Mouse (Mus musculus) adrenal gland, postnatal 10 days (tissue): ENCODE measurements around the gene Rag2. TPM values are rescaled to one million over a fixed set of nuclear protein-coding genes. Genes with fewer than 3 reads are reported as not detected.
A peak's percentile ranks its signal among the peaks of the same experiment; 100 is the strongest.

ENCODE experiments used
- DNase-seq: peaks from one replicate; pipeline ENCODE4 v3.0.0; 2021; ENCODE audit warnings: mixed read lengths
- total RNA-seq, 2 experiments: library from RNA; stranded (reverse); gene quantifications; 2 replicates each; pipeline ENCODE4 v1.2.3; 2021

The Rag2 gene
- total RNA-seq, 2 experiments from 2014 or later = 0.09 TPM; not detected in 1

DNA sequence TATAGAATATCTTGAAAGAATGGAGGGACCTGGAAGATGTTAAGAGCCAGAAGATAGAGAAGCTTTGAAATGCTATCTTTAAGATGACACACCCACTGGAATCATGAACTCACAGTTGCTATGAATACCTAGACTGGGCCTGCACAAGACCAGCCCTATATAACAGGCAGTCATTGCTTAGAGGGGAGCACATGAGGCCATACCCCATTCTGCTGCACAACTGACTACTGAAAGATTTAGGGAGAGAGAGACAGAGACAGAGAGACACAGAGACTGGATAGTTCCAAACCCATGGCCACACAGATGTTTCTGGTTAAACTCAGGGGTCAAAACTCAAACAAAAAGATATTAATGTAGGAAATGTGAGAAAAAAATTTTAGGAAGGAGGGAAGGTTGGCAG is 2.7 kb downstream of the Rag2 start:
- no peak for DNase-seq

DNA sequence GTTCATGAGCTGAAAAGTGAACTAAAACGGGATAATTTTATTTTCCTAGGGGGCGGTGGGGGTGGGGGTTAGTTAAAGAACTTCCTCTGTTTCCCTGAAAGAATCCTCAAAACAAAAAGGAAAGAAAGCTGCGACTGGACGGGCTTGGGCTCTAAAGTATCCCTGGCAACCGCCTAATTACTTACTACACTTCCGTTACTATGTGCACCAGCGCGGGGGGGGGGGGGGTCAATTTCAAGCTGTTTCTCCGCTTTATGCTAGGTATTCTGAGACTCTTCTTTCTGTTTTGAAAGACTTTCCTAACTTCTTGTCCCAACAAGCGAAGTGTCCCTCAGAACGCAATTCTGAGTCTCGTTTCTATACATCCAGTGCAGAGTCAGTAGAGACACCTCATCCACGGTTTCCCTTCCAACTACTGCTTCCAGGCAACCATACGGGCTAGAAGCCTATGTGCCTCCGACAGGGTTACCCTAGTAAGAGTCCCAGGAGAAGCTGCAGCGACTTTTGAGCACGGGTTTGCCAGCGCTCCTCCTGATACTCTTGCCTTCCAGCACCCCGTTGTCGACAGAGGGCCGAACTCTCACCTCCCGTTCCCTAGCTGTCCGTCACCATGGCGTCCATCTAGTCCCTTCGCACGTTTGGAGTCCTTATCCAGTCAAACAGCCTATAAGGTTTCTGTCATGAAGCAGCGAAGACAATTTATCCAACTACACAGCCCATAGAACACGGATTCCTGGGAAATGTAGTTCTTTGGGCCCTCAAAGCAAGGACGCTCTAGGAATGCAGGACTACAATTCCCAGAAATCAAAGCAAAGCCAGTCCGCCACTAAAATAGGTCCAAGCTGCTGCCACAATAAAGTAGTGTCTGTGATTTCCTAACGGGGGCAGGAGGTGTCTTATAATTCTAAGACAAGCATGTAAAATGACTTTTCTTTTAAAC is 4.0 kb downstream of the Rag2 start:
- DNase-seq = peak; percentile 75

DNA sequence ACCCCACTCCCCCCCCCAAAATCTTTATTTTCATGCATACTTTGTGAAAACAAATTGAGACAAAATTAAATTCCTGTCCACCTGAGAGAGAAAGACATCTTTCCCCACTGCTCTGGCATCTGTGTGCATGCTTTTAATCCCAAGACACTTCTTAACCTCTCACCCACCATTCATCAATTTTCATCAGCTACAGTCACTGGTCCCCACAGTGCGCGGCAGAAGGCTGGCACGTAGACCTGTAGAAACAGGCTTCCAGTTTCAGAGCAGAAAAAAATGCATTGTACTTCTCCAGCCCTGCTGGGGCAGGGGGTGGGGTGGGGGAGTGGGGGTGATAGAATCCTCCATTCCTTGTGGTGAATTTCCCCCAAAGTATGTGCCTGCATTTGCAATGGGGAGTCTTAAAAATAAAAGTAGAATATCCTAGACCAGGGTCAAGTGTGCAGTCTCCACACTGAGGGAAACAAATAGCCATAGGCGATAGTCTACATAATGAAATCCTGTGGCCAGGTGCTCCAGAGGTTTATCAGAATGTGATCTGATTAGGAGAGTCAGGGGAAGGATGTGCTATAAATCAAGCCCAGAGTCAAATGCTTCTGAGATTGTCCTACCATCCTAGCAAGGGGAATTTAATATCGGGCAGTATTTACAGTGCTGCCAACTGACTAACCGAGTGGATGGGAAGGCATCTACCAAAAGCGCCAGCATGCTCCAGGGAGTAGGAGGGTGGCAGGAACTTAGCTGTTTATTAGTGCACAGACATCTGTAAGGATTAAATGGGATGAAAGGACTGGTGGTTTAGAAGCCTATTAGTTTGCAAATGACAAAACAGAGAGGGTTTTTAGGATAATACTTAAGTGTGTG is 14.7 kb downstream of the Rag2 start:
- DNase-seq = no peak

DNA sequence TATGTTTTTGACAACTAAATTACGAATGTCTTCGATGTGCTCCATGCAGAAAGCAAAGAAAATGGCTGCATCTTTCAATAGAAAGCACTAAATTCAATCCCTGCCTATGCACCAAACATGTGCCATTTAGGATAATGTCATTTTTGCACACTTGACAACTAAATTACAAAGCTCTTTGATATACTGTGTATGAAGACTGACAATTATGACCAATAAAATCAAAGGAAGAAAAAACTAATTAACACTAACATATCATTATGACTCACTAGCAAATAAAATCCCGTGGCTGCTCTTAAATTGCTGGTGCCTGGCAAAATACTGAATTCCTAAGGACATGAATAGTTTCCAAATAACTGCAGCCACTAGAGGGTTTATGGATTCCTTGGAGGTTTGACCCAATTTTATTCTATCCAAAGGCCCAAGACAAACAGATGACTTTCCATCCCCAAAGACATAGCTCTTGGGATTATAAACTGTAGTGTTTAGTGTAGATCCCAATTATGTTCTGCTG is 15.4 kb downstream of the Rag2 start:
- DNase-seq = no peak

DNA sequence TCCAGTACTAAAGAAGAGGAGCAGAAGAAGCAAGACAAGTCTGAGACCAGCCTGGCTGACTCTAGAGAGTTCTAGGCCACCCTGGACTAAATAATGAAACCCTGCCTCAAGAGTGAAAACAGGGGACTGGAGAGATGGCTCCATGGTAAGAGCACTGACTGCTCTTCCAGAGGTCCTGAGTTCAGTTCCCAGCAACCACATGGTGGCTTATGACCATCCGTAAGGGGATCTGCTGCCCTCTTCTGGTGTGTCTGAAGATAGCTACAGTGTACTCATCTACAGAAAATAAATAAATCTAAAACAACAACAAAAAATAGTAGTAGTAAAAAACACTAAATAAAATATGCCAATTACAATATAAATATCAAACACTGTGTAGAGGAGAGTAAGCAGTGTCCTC is 21.3 kb downstream of the Rag2 start:
- DNase-seq = no peak

DNA sequence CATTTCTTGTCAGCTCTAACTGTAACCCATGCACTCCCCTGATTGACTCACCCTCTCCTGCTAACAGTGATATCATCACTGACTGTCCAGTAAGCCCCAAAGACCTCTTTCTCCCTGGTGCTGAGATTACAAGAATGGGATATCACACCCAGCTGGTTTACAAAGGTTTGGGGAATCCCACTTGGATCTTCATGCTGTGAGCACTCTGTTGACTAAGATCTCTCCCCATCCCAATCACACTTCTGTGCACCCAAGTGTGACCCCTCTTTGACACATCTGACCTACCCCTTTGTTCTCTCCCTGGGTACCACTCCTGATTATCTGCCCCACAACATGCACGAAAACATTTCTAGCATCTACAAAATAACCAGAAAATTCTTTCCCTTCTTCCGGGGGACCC is 23.8 kb downstream of the Rag2 start:
- DNase-seq = no peak

DNA sequence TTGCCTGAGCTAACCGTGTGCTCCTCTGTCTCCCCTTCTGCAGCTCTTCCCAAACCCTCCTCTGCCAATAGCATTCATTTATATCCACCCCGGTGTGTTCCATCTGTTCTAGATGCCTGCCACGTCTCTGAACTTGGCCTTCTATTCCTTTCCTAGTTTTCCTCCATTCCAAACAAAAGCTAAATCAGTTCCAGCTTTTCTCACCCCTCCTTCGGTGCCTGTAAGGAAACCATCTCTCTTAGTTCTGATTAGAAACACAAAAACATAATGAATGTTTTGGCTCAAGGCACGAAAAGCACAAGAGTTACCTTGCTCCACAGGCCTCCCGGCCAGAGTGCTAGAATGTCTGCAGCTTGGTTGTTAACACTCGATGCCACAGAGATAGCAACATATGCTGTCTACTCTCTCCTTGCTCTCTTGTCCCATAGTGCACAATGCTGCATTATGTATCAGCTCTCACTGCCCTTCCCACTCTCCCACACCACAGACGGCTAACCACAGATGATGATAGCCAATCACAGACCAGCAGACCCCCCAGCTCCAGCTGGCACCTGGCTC is 24.7 kb downstream of the Rag2 start, which contains the start of the genes Rag1 and B230118H07Rik:
TSS of gene Rag1 (minus strand) at position 388 of the 558 bp plus-strand sequence.
TSS of gene B230118H07Rik (minus strand) at position 419 of the 558 bp plus-strand sequence.
- no peak for DNase-seq

DNA sequence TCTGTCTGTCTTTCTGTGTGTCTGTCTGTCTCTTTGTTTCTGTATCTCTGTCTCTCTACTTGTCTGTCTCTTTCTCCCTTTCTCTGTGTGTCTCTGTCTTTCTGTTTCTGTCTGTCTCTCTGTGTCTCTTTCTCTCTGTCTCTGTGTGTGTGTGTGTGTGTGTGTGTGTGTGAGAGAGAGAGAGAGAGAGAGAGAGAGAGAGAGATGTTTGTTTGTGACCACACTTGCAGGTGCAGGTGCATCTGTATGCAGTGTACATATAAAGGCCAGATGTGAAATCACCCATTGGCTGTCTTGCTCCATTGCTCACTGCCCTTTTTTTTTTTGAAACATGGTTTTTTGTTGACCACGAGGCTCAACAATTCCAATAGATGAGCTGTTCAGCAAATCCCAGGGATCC is 25.9 kb downstream of the Rag2 start:
- no peak for DNase-seq

DNA sequence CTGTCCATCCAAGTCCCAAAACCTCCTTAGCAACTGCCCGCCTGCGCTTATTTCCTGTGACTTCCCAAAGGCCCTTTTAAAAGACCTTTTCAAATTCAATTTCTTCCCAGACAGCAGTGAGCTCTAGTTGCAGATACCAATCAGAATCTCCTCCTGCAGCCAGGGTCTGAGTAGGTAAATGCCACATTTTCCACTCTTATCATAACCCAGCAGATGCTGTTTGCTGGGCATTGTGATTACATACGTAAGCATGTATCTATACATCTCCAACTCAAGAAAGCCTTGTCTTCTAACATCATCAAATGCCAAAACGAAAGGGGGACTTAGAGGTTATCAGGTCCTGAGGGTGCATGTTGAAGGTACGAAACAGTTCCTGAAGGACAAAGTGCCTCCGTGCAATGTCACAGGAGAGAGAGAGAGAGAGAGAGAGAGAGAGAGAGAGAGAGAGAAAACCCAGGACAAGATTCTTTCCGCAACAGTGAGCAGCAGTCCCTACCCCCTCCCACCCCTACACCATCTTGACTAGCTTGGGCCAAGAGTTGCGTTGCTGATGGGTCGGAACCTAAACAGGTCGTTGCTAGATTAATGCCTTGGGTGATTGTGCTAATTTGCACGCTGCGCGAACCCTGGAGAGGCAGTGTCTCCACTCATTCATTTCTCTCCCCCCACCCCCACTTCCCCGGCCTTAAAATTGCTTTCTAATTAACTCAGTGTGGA is 27.8 kb downstream of the Rag2 start:
- DNase-seq = peak; percentile 5

DNA sequence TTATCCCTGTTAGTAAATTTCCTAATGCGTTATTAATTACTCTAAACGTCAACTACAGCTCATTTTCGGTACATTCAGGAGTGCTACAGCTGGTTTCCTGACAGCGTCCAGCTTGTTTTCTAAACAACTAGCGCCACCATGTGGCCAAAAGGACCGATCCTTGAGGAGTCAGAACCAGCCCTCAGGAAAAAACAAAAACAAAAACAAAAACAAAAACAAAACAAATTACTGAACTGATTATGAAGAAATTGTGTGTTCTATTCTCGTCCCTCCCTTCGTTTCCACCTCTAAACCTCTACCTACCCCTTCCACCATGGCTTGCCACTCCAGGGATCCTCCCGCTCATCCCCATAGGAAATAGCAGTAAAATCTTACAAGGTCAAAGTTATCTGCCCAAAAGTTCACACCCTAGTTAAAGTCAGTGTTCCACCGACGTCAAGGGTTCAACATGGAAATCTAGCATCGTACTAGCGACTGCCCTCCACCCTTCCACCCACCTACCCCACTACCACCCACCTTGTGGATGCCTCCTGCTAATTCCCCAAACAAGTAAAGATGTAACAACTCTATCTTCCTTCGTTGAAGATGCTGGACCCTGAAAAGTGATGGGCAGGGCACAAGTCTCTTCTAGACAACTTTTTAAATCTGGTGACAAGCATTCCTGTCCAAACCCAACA is 28.5 kb downstream of the Rag2 start:
- DNase-seq = peak; percentile 86

DNA sequence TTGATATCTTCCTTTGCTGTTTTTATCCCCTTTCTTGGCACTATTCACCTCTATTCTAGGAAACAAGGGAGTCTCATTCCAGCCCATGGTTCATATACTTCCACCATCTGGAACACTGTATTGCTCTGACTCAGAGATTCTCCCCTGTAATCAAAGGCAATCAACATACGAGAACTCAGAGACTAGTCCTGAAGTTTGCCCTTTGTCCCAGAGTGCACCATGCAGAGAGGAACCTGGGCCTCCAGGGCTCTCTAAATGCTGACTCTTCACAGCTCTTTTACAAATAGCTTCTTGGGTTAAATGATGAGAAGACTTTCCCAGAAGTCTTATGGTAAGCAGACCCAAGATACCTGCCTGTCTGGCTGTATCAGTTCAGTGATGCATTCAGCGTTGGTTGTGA is 36.0 kb downstream of the Rag2 start:
- DNase-seq = no peak

DNA sequence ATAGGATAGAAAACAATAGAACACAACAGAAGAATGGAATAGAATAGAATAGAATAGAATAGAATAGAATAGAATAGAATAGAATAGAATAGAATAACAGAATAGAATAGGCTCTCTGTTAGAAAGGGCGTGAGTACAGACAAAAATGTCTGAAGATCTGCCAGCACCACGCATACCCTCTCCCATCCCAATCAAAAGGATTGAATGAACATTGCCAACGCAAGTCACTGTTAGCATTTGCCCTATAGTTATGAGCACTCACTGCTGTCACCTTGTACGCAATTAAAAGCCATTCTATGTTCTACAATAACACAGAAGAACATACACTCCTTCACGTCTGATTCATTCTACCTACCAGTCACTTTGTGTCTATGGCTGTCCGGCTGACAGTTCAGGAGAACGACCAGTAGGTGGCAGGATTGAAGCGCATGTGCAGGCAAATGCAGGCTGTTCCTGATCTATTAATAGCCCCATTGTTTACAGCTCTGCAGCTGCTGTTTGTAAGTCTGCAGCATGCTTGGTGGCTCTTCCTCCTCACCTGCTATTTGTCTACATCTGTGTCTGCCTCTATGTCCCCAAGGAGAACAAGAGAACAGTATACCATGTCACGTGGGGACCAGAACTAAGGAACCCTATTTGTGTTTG is 40.7 kb downstream of the Rag2 start:
- DNase-seq = peak; percentile 83

DNA sequence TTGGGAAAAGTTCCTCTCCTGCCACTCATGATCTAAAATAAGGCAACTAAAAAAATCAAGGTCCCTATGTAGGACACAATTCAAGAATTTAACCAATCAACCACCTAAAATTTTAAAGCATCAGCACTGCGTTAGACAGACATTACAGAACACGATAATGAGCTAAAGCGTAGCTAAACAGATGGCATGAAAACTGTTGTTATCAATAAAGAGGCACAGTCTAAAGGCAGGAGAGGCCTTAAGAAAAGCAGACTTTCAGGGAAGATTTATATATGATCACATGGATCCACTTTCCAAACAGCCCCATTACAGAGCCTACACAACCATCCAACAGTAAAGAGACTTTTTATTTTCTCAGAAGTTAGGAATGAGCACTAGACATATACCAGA is 41.2 kb downstream of the Rag2 start:
- DNase-seq = no peak

DNA sequence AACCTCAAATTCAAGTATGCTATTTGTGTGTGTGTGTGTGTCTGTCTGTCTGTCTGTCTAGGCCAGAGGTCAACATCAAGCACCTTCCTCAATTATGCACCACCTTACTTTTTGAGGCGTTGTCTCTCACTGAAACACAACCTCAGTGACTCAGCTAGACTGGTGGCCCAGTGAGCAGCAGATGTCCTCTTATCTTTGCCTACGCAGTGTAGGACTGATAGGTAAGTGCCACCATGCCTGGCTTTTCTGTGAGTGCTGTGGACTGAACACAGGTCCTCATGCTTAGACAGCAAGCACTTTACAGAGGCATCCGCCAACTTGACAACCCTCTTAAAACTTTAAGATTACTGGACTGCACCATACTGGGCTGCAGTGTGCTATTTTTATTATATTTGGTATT is 44.2 kb downstream of the Rag2 start:
- no peak for DNase-seq

DNA sequence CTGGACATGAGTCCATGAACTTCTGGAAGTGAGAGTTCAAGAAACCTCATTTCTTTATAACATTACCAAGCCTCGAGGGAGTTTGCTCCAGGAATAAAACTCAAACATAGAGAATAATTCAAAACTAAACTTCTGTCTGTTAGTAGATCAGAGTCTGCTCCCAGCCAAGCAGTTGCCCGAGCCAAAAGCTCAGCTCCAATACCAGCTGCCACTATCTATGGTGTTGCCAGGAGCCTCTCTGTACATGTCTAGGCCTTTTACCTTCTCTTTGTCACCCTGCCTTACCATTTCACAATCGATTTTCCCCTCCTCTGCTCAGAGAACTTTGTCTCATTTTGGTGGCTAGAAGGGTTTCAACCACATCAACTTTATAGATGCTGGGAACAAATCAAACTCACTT is 49.0 kb downstream of the Rag2 start:
- no peak for DNase-seq

DNA sequence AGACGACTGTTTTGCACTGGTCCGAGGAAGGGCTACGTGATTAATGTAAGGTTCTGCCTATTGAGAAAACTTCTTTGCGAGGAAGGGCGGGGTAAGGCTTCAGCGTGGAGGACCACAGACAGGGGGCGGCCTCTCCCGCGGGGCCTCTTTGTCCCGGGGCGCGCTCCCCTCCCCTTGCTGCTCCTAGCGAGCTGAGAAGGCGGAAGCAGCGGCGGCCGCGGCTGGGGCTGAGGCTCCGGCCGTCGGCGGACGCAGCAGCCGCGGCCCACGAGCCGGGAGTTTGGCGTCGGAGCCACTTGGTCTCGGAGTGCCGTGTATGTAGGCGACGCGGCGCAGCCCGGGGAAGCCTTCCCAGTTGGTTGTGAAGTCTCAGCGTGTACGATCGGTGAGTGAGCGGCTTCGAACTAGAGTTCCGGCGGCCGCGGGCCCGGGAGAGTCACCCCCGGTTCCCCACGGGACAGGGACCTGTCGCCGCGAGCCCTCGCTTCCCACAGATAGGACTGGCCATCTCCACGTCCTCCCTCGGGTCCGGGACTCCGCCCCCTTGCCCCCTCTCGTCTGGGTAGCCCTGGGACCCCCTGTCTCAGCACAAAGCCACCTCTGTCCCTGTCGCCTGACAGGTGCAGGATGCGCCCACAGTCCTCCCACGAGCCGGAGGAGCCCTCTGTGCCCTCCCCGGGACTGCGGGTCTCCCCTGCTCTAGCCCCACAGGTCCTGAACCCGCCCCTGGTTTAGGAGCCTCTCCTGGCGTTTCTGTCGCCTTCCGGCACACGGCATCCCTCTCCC is 53.9 kb downstream of the Rag2 start, which contains the start of gene Traf6:
TSS of gene Traf6 (plus strand) at position 194 of the 786 bp plus-strand sequence.
- peak; percentile 95 for DNase-seq

DNA sequence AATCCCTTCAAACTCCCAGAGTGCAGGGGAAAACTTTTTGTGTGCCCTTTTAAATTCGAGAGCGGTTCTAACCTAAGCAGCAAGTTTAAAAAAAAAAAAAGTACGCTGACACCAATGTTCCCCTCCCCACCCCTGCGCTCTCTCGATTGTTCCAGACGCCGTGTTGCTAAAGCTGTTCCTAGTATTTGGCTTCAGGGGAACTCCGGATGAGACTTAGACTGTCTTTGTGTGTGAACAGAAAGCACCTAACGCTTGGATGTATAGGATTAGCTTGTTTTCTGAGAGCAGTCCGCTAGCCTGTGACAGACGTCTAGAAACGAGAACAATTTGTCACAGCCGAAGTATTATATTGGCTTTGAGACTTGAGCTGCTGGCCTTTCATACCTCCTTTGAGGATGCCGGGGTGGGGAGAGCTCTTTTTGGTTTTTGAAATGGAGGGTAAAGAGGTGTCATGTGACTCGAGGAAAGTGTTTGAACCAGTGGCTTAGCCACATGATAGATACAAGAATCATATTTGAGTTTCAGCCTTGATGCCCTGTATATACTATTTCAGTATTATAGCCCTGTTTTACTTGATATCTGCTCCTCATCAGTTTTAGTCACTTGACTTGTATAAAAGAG is 54.8 kb downstream of the Rag2 start:
- DNase-seq = peak; percentile 6
